Mouse (Mus musculus) hindbrain, postnatal 0 days (tissue): ENCODE measurements around the gene Pde4dip. TPM values are rescaled to one million over a fixed set of nuclear protein-coding genes. Genes with fewer than 3 reads are reported as not detected.

Source experiments
- ATAC-seq: fragments of 200-750 bp; cut with Nextera tagmentation; 2 replicates; pipeline ENCODE4 v1.8.0; 2017; ENCODE audit warnings: mild to moderate bottlenecking, moderate TSS enrichment, moderate library complexity
- DNase-seq: peaks from one replicate; pipeline ENCODE4 v3.0.0-alpha.2; 2015; ENCODE audit warnings: low spot score
- H3K27ac ChIP-seq: fragments of 300-500 bp; sonication (generic); 2 replicates; pipeline ENCODE4 v1.5.1; 2014; ENCODE audit warnings: mild to moderate bottlenecking
- H3K27me3 ChIP-seq: fragments of 300-500 bp; sonication (generic); 2 replicates; pipeline ENCODE4 v1.6.1; 2014; ENCODE audit warnings: low read length, mixed read lengths; ENCODE audit not compliant: insufficient read depth
- H3K36me3 ChIP-seq: fragments of 300-500 bp; sonication (generic); 2 replicates; pipeline ENCODE4 v1.6.1; 2014; ENCODE audit warnings: low read length, mixed read lengths; ENCODE audit not compliant: insufficient read depth
- H3K4me1 ChIP-seq: fragments of 300-500 bp; sonication (generic); 2 replicates; pipeline ENCODE4 v1.6.1; 2014; ENCODE audit warnings: antibody characterized with exemption, low read length, mixed read lengths; ENCODE audit not compliant: insufficient read depth
- H3K4me2 ChIP-seq: fragments of 300-500 bp; sonication (generic); 2 replicates; pipeline ENCODE4 v1.6.1; 2014; ENCODE audit warnings: low read depth, mild to moderate bottlenecking, low read length, moderate library complexity, mixed read lengths
- H3K4me3 ChIP-seq: fragments of 300-500 bp; sonication (generic); 2 replicates; pipeline ENCODE4 v1.5.1; 2014; ENCODE audit warnings: low read length
- H3K9ac ChIP-seq: fragments of 300-500 bp; sonication (generic); replicated peaks from 2 replicates; pipeline ENCODE4 v1.6.1; 2014; ENCODE audit warnings: mild to moderate bottlenecking, low read length, moderate library complexity, mixed read lengths
- H3K9me3 ChIP-seq: fragments of 300-500 bp; sonication (generic); 2 replicates; pipeline ENCODE4 v1.6.1; 2016; ENCODE audit warnings: low read length, mixed read lengths
- CTCF ChIP-seq: IDR thresholded peaks from 2 replicates; pipeline ENCODE4 v1.5.1; 2016; ENCODE audit warnings: antibody characterized with exemption, control low read depth, low read depth
- WGBS: fragments of 180-500 bp; shearing (Covaris S2); extraction: QIAGEN DNeasy Blood & Tissue Kit; methylation state at CpG from one replicate; pipeline ENCODE4 v1.1.7; 2014; 5-methylcytosine and 5-hydroxymethylcytosine counted together
- polyA plus RNA-seq: library from polyadenylated mRNA; unstranded; fragments of >200 nt; fragmentation: Nextera tagmentation; extraction: Ambion mirVana; gene quantifications from 2 replicates; pipeline ENCODE4 v1.2.1, GENCODE M21; 2015
- total RNA-seq: library from RNA; depleted of rRNA; stranded (reverse); fragments of >200 nt; gene quantifications from 2 replicates; pipeline ENCODE4 v1.2.3, GENCODE M21; 2014

The Pde4dip gene
- total and polyA plus RNA-seq, 2 experiments from 2014 or later, result 48.1 to 79.6 TPM

GRCm38 (mm10) chr3:97759846-97760245, 128.7 kb downstream of the Pde4dip start:
- 95% methylated on average over 5 of the region's 5 CpGs for WGBS

DNA sequence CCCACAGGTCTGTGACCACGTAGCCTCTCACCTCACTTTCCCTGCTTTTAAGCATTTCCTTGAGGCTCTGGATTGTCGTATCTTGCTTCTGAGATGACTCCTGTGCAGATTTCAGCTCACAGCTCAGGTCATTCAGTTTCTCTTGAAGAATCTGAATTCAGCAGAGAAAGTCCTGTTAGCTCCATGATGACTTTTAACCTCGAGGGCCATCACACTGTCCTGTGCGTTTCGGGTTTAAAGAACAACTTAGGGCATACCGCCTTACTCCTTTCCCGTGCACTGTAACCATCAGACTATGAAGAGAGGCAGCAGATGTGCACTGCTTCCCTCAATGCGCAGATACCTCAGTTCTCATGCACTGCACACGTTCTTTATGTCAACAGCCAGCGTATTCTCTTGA, 131.0 kb downstream of the Pde4dip start:
- Histone ChIP-seq H3K27me3 (no peaks in the 10 kb centered on the region), H3K36me3 (peaks cover 47% of the 10 kb centered on the region), H3K9ac (no peak overlapping the region), H3K4me2 (no peak overlapping the region), H3K27ac (no peak overlapping the region), H3K4me1 (no peaks in the 10 kb centered on the region), H3K4me3 (no peak overlapping the region), H3K9me3 (no peaks in the 10 kb centered on the region)
- 97% methylated on average over 10 of the region's 10 CpGs for WGBS
- TF ChIP-seq CTCF, result no peak
- DNase-seq (no peak), ATAC-seq (no peak)

More at GRCm38 (mm10) chr3:97759846-97760245, 128.7 kb downstream of the Pde4dip start:
- Histone ChIP-seq H3K4me3 (no peak overlapping the region), H3K9ac (no peak overlapping the region), H3K4me1 (peaks cover 11% of the 10 kb centered on the region), H3K27me3 (no peaks in the 10 kb centered on the region), H3K27ac (no peak overlapping the region), H3K36me3 (peaks cover 26% of the 10 kb centered on the region), H3K9me3 (no peaks in the 10 kb centered on the region), H3K4me2 (no peak overlapping the region)
- TF ChIP-seq CTCF, result no peak
- DNase-seq, result no peak
- ATAC-seq, result no peak

GRCm38 (mm10) chr3:97756283-97757074, 132.0 kb downstream of the Pde4dip start:
- no peaks in the 10 kb centered on the region for H3K4me1 ChIP-seq
- WGBS, result 87% methylated on average over 20 of the region's 20 CpGs
- H3K9me3 ChIP-seq, result no peaks in the 10 kb centered on the region
- DNase-seq (no peak), ATAC-seq (no peak)
- no peak overlapping the region for H3K4me3 ChIP-seq
- H3K27me3 ChIP-seq, result no peaks in the 10 kb centered on the region
- no peak overlapping the region for H3K4me2 ChIP-seq
- TF ChIP-seq CTCF, result no peak
- H3K9ac ChIP-seq, result no peak overlapping the region
- no peak overlapping the region for H3K27ac ChIP-seq
- H3K36me3 ChIP-seq, result peaks cover 57% of the 10 kb centered on the region

GRCm38 (mm10) chr3:97755411-97755810, 133.1 kb downstream of the Pde4dip start:
- Histone ChIP-seq H3K4me2 (no peak overlapping the region), H3K4me1 (no peaks in the 10 kb centered on the region), H3K36me3 (peaks cover 68% of the 10 kb centered on the region), H3K4me3 (no peak overlapping the region), H3K9me3 (no peaks in the 10 kb centered on the region), H3K27me3 (no peaks in the 10 kb centered on the region), H3K9ac (no peak overlapping the region), H3K27ac (no peak overlapping the region)
- no peak for TF ChIP-seq CTCF
- ATAC-seq (no peak), DNase-seq (no peak)
- 92% methylated on average over 14 of the region's 14 CpGs for WGBS

DNA sequence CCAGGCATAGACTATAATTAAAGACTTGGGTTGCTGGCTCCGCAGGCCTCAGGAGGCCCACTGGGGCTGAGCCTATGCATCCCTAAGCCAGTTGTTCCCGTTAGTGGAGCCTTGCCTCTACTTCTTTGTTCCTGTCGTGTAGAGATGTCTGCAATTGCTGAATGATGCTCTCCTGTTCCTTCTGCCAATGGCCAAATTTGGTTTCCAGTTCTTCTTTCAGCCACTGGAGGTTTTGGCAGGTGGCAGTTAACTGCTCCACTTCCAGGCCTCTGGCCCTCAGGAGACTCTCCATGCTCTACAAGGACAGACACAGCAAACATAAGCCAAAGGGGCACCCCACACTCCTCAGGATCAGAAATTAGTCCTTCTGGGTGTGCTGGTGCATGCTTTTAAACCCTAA, 135.6 kb downstream of the Pde4dip start:
- Histone ChIP-seq H3K4me2 (no peak overlapping the region), H3K9ac (no peak overlapping the region), H3K27me3 (no peaks in the 10 kb centered on the region), H3K36me3 (peaks cover 89% of the 10 kb centered on the region), H3K4me1 (no peaks in the 10 kb centered on the region), H3K27ac (no peak overlapping the region), H3K4me3 (no peak overlapping the region), H3K9me3 (no peaks in the 10 kb centered on the region)
- no peak for TF ChIP-seq CTCF
- WGBS, result 70% methylated on average over 3 of the region's 3 CpGs
- ATAC-seq (no peak), DNase-seq (no peak)

DNA sequence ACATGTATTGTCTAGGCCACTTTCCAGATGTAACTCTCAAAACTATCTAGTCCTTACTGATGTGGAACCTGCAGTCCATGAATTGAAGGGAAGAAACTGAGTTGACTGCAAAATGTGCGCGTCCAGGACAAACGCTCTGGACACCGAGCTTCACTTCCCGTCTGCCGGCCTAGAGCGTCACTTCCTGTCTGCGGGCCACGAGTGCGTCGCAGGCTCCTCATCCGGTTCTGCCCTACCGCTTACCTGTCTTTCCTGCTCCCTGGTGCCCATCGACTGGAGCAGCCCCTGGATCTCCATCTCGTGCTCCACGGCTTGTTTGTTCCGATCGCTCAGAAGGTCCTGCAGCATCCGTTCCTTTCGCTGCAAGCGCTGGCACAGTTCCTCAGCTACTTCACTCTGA, 136.9 kb downstream of the Pde4dip start:
- DNase-seq, result no peak
- 93% methylated on average over 21 of the region's 21 CpGs for WGBS
- TF ChIP-seq CTCF, result no peak

DNA sequence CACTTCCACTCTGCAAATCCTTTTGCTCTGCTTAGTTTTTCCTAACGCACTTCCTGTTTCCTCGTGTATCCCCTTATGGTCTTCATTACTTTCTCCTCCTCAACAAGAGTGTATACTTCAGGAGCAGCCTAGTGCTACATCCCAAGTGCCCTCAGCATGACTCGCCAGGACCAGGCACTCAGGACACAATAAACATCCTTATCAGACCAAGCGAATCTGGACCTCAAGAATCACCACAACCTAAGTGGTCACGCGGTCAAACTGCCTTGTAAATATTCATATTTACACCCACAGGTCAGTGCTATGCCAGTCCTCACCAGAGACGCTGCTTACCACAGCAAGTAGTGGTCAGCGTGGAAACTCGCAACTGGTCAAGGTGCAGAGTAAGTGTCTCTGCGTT, 139.7 kb downstream of the Pde4dip start:
- H3K4me2 ChIP-seq, result no peak overlapping the region
- no peak overlapping the region for H3K27ac ChIP-seq
- no peaks in the 10 kb centered on the region for H3K9me3 ChIP-seq
- ATAC-seq, result no peak
- DNase-seq, result no peak
- no peaks in the 10 kb centered on the region for H3K27me3 ChIP-seq
- H3K4me3 ChIP-seq, result no peak overlapping the region
- H3K4me1 ChIP-seq, result no peaks in the 10 kb centered on the region
- 91% methylated on average over 10 of the region's 10 CpGs for WGBS
- peaks cover 87% of the 10 kb centered on the region for H3K36me3 ChIP-seq
- TF ChIP-seq CTCF, result no peak
- no peak overlapping the region for H3K9ac ChIP-seq

More for the DNA sequence above, 136.9 kb downstream of the Pde4dip start:
- no peak overlapping the region for H3K27ac ChIP-seq
- H3K4me1 ChIP-seq, result no peaks in the 10 kb centered on the region
- H3K4me3 ChIP-seq, result no peak overlapping the region
- peaks cover 88% of the 10 kb centered on the region for H3K36me3 ChIP-seq
- no peaks in the 10 kb centered on the region for H3K27me3 ChIP-seq
- H3K9ac ChIP-seq, result no peak overlapping the region
- no peak for ATAC-seq
- no peaks in the 10 kb centered on the region for H3K9me3 ChIP-seq
- H3K4me2 ChIP-seq, result no peak overlapping the region
